Mouse (Mus musculus): Measurements from ENCODE around the gene Cabp4.

DNA sequence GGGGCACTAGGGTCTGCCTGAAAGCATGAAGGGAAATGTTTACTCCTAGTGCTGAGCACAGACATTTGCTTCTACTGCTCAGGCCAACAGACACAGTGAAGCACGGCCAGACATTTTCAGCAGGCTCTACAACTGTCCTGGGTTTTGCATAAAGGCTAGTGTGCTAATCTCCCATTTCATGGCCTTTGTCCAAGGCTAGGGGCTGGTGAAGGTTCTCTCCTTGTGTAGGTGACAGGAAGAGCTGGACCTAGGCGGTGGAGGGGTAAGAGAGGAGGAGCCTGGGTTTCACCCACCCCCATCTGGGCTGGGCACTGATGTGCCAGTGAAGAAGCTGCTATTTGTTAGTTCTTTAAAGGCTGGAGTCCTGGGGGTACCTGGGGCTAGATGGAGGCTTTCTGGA, 20.9 kb upstream of the Cabp4 start:
- TF ChIP-seq CTCF (IDR thresholded peaks at IDR 0.05; ENCODE audit: control insufficient read depth, insufficient read depth, insufficient read length) (no peak), MYOD1 (IDR thresholded peaks at IDR 0.05; ENCODE audit: control insufficient read depth, insufficient read length, low read depth) (no peak), MAX (IDR thresholded peaks at IDR 0.05) (no peak), USF1 (IDR thresholded peaks at IDR 0.05; ENCODE audit: low read depth) (no peak), MYOG (IDR thresholded peaks at IDR 0.05; ENCODE audit: control insufficient read depth, extremely low read depth, insufficient read length) (no peak), CEBPB (IDR thresholded peaks at IDR 0.05; ENCODE audit: low read depth) (no peak), FOSL1 (IDR thresholded peaks at IDR 0.05; ENCODE audit: insufficient read depth, low read length, poor library complexity, severe bottlenecking) (no peak)
